Mouse (Mus musculus) CH12.LX (cell line): ENCODE data around the gene Nbas.

Experiments
- CTCF ChIP-seq, 2 experiments: IDR thresholded peaks in 1 of 2; conservative IDR thresholded peaks in 1 of 2; 2 replicates each; pipeline ENCODE4 v1.5.1; 2011 to 2012; ENCODE audit warnings: low read depth in 2 of 2, low read length in 2 of 2, improper control_type of control experiment in 1 of 2, inconsistent platforms in 1 of 2, mild to moderate bottlenecking in 1 of 2, moderate library complexity in 1 of 2
- NRF1 ChIP-seq: IDR thresholded peaks from 2 replicates; pipeline ENCODE4 v1.6.1; 2014; ENCODE audit warnings: low read depth, mild to moderate bottlenecking, inconsistent platforms, low read length, improper control_type of control experiment, moderate library complexity
- POLR2A ChIP-seq: IDR thresholded peaks from 2 replicates; pipeline ENCODE4 v1.6.1; 2011; ENCODE audit warnings: low read depth, mild to moderate bottlenecking, improper control_type of control experiment, low read length
- USF1 ChIP-seq: IDR thresholded peaks from 2 replicates; pipeline ENCODE4 v1.6.1; 2014; ENCODE audit warnings: low read depth, mild to moderate bottlenecking, inconsistent platforms, low read length, improper control_type of control experiment
- ZNF384 ChIP-seq: IDR thresholded peaks from 2 replicates; pipeline ENCODE4 v1.6.1; 2012; ENCODE audit warnings: low read depth, low read length, improper control_type of control experiment, inconsistent platforms

- no peak for TF ChIP-seq CTCF (conservative IDR thresholded peaks at IDR 0.05 in 1 of 2, IDR thresholded peaks at IDR 0.05 in 1 of 2; ENCODE audit: low read depth in 2 of 2, low read length in 2 of 2)
- TF ChIP-seq NRF1, result no peak
- no peak for TF ChIP-seq USF1
- TF ChIP-seq ZNF384, result no peak
- no peak for TF ChIP-seq POLR2A
Observed at GRCm38 (mm10) chr12:13462397-13462796, 193.5 kb downstream of the Nbas start.
